Mouse (Mus musculus) cerebellum, adult 2 months (tissue): ENCODE measurements around the gene Lrrc38. TPM values are rescaled to one million over a fixed set of nuclear protein-coding genes. Genes with fewer than 3 reads are reported as not detected.

Source experiments
- DNase-seq, 2 experiments: peaks; one replicate each; pipeline ENCODE4 v3.0.0; 2021
- H3K27ac ChIP-seq: fragments of 200-500 bp; 2 replicates; pipeline ENCODE4 v1.5.1; 2012; ENCODE audit warnings: low read length, control low read depth, inconsistent platforms; ENCODE audit not compliant: insufficient read depth
- H3K27me3 ChIP-seq: fragments of 200-500 bp; 2 replicates; pipeline ENCODE4 v1.6.1; 2012; ENCODE audit warnings: inconsistent platforms, mild to moderate bottlenecking, low read length, moderate library complexity; ENCODE audit not compliant: control insufficient read depth, insufficient read depth
- H3K4me1 ChIP-seq: fragments of 200-500 bp; 2 replicates; pipeline ENCODE4 v1.6.1; 2011; ENCODE audit warnings: low read length; ENCODE audit not compliant: control insufficient read depth, insufficient read depth
- H3K4me3 ChIP-seq: fragments of 200-500 bp; replicated peaks from 2 replicates; pipeline ENCODE3; 2011; ENCODE audit warnings: mild to moderate bottlenecking, low read depth, low read length, control low read depth; ENCODE audit not compliant: insufficient read depth
- CTCF ChIP-seq: fragments of 200-500 bp; IDR thresholded peaks from 2 replicates; pipeline ENCODE4 v1.5.1; 2011; ENCODE audit warnings: low read depth, mild to moderate bottlenecking, control low read depth, low read length, moderate library complexity, borderline replicate concordance; ENCODE audit not compliant: insufficient read depth
- POLR2A ChIP-seq: fragments of 200-500 bp; IDR thresholded peaks from 2 replicates; pipeline ENCODE4 v1.6.1; 2011; ENCODE audit warnings: low read length, control low read depth, borderline replicate concordance; ENCODE audit not compliant: insufficient read depth
- WGBS: fragments of 180-500 bp; shearing (Covaris S2); methylation state at CpG from one replicate; pipeline ENCODE4 v1.1.7; 2018; 5-methylcytosine and 5-hydroxymethylcytosine counted together
- polyA plus RNA-seq: library from polyadenylated mRNA; depleted of rRNA; stranded (reverse); fragments of >200 nt; gene quantifications from 2 replicates; pipeline ENCODE4 v1.2.3, GENCODE M21; 2012

Gene Lrrc38
- polyA plus RNA-seq, 1 experiment, result 7.6 TPM

DNA sequence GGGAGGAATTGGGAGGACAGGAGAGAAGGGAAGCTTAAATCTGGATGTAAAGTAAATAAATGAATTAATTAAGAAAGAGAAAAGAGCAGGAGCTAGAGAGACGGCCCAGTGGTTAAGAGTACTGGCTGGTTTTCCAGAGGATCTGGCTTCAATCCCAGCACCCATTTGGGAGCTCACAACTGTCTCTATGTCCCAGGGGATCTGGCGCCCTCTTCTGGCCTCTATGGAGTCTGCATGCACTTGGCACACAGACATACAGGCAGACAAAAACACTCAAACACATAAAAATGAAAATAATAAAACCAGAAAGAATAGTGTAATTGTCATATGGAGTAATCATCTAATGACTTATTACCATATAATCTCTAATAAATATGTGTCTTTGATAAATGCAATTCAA lies 38.2 kb upstream of the Lrrc38 start:
- DNase-seq, result no peak
- Histone ChIP-seq H3K27me3 (no peaks in the 10 kb centered on the region), H3K27ac (no peak overlapping the region), H3K4me1 (no peaks in the 10 kb centered on the region), H3K4me3 (no peak overlapping the region)
- TF ChIP-seq CTCF, result peak; percentile 22; the same call in 1 of the 2 replicates
- TF ChIP-seq POLR2A, result no peak
- WGBS, result 31% methylated on average over 2 of the region's 2 CpGs

- Histone ChIP-seq H3K4me1 (no peaks in the 10 kb centered on the region), H3K27me3 (no peaks in the 10 kb centered on the region), H3K27ac (no peak overlapping the region), H3K4me3 (no peak overlapping the region)
- no peak for DNase-seq
- 86% methylated on average over 6 of the region's 6 CpGs for WGBS
- TF ChIP-seq POLR2A, result no peak
- TF ChIP-seq CTCF, result no peak
These were observed 36.3 kb upstream of the Lrrc38 start for GRCm38 (mm10) chr4:143313299-143313698.

DNA sequence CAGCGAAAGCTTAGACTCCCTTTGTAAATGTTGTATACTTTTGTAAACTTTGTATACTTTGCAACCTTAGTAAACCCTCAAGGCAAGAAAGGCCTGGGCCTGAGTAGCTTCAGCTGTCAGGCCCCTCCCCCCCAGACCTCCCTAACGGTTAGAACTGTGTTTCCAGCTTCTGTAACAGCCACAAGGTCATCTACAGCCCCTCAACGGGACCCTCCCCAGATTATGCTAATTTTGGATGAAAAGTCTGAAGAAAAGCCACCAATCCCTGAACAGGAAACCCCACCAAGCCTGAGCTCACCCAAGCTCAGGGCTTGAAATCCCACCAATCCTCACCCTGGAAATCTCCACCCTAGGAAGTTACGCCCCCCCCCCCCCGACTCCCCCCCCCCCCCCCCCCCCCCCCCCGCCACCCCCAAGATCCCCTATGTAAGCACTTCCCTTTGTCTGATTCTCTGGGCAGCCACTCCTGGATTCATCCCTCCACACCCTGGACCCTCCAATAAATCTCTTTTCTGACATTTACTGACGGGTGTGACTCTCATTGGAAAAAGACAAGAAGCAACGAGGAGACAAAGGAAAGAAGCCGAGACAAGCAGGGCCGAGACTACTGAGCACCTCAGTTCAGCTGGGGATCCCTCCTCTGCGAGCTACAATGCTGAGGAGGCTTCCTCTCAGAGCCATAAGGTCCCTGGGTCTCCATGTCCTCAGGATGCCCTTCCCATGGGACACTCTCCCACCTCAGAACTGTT lies 25.2 kb upstream of the Lrrc38 start:
- WGBS, result 29% methylated on average over 8 of the region's 11 CpGs
- TF ChIP-seq POLR2A (no peak), CTCF (no peak)
- no peaks in the 10 kb centered on the region for H3K27me3 ChIP-seq
- H3K4me3 ChIP-seq, result no peak overlapping the region
- H3K4me1 ChIP-seq, result no peaks in the 10 kb centered on the region
- H3K27ac ChIP-seq, result no peak overlapping the region
- no peak for DNase-seq

- H3K27ac ChIP-seq, result no peak overlapping the region
- 15% methylated on average over 15 of the region's 15 CpGs for WGBS
- peak overlapping the region; percentile 45 for H3K4me3 ChIP-seq
- H3K27me3 ChIP-seq, result no peaks in the 10 kb centered on the region
- TF ChIP-seq POLR2A, result no peak
- no peak for TF ChIP-seq CTCF
- H3K4me1 ChIP-seq, result no peaks in the 10 kb centered on the region
- no peak for DNase-seq
These were observed 24.5 kb upstream of the Lrrc38 start for GRCm38 (mm10) chr4:143324925-143325624.

- DNase-seq, result peak; percentile 74 to 88
- H3K27ac ChIP-seq, result no peak overlapping the region
- under 1% methylated on average over 10 of the region's 10 CpGs for WGBS
- peak; percentile 88 for TF ChIP-seq CTCF
- no peak for TF ChIP-seq POLR2A
- H3K27me3 ChIP-seq, result no peaks in the 10 kb centered on the region
- no peaks in the 10 kb centered on the region for H3K4me1 ChIP-seq
- peak overlapping the region; percentile 45 for H3K4me3 ChIP-seq
These were observed 24.0 kb upstream of the Lrrc38 start for GRCm38 (mm10) chr4:143325625-143325941.

GRCm38 (mm10) chr4:143330566-143330965 lies 19.0 kb upstream of the Lrrc38 start:
- 34% methylated on average over 9 of the region's 9 CpGs for WGBS
- Histone ChIP-seq H3K4me1 (no peaks in the 10 kb centered on the region), H3K27me3 (no peaks in the 10 kb centered on the region), H3K27ac (no peak overlapping the region), H3K4me3 (no peak overlapping the region)
- peak; percentile 17 to 34 for DNase-seq
- TF ChIP-seq POLR2A, result no peak

GRCm38 (mm10) chr4:143331787-143332186 lies 17.8 kb upstream of the Lrrc38 start:
- DNase-seq, result no peak
- WGBS, result 97% methylated on average over 1 of the region's 1 CpGs
- Histone ChIP-seq H3K4me3 (no peak overlapping the region), H3K27me3 (no peaks in the 10 kb centered on the region), H3K27ac (no peak overlapping the region), H3K4me1 (no peaks in the 10 kb centered on the region)
- no peak for TF ChIP-seq CTCF

- 37% methylated on average over 5 of the region's 5 CpGs for WGBS
- H3K4me1 ChIP-seq, result no peaks in the 10 kb centered on the region
- TF ChIP-seq CTCF (no peak), POLR2A (no peak)
- no peak overlapping the region for H3K4me3 ChIP-seq
- no peak overlapping the region for H3K27ac ChIP-seq
- H3K27me3 ChIP-seq, result no peaks in the 10 kb centered on the region
- no peak for DNase-seq
These were observed 15.4 kb upstream of the Lrrc38 start for GRCm38 (mm10) chr4:143334145-143334544.
